Mouse (Mus musculus): ENCODE data around the gene Dgkb.

- no peak for TF ChIP-seq POLR2A (IDR thresholded peaks at IDR 0.05; ENCODE audit: low read depth, low read length)
- TF ChIP-seq CTCF (IDR thresholded peaks at IDR 0.05; ENCODE audit: extremely low read depth, insufficient read depth, insufficient read length, insufficient replicate concordance): no peak
These were observed 679.7 kb downstream of the Dgkb start for GRCm38 (mm10) chr12:38497229-38497628.

All from spleen, adult 2 months (tissue).